In the genomic region with DNA sequence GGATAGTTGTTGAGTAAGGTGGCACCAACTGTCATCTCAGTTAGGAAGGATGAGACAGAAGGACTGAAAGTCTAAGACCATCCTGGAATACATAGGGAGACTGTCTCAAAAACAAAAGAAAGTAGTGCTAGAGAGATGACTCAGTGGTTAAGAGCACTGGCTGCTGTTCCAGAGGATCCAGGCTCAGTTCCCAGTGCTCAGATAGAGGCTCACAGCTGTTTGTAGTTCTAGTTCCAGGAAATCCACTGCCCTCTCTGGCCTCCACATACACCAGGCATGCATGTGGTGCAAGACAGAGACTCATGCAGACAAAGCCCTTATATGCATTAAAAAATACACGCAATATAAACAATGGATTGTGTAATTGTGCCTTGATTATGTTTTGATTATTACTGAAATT, we compare ENCODE assay signal across 30 mouse cellular contexts.
"Had no signal": no experiment of that assay in that cellular context is flagged by ENCODE, and none has a peak within 500 bp of the region (broad histone marks: within the 10 kb centered on the region; RNA-seq: fewer than 3 reads in every experiment).

No protein-coding gene starts in this region.

- H3K4me2 ChIP-seq: limb, embryonic 12.5 days; limb, embryonic 13.5 days; limb, embryonic 15.5 days; liver, embryonic 11.5 days; liver, embryonic 12.5 days; liver, embryonic 13.5 days; liver, embryonic 15.5 days; lung, embryonic 14.5 days; lung, embryonic 15.5 days; midbrain, embryonic 11.5 days; midbrain, embryonic 12.5 days; midbrain, embryonic 13.5 days; midbrain, embryonic 15.5 days; neural tube, embryonic 12.5 days had no signal

- DNase-seq: left cerebral cortex, postnatal 4 days; liver; liver, embryonic 13.5 days; liver, postnatal 0 days; lung, adult 18-20 months; lung, embryonic 14.5 days; lung, postnatal 10 days; lung, postnatal 14 days; lung, postnatal 36 days; lung, postnatal 4 days; midbrain, embryonic 14.5 days had no signal

- ATAC-seq: liver, embryonic 12.5 days; liver, postnatal 0 days; midbrain, embryonic 13.5 days; midbrain, embryonic 15.5 days; midbrain, embryonic 16.5 days had no signal

- H3K4me1 ChIP-seq: limb, embryonic 13.5 days; liver, embryonic 12.5 days; liver, embryonic 13.5 days; liver, embryonic 15.5 days; lung, embryonic 15.5 days; megakaryocyte, embryonic 14.5 days; midbrain, embryonic 10.5 days; midbrain, embryonic 12.5 days; midbrain, embryonic 13.5 days; midbrain, embryonic 15.5 days; neural tube, embryonic 12.5 days had no signal

- H3K9me3 ChIP-seq: limb, embryonic 10.5 days; limb, embryonic 15.5 days; liver, embryonic 13.5 days; liver, embryonic 15.5 days; lung, embryonic 15.5 days; midbrain, embryonic 10.5 days; midbrain, embryonic 15.5 days; neural tube, embryonic 12.5 days had no signal

- H3K27me3 ChIP-seq: limb, embryonic 12.5 days; limb, embryonic 13.5 days; limb, embryonic 15.5 days; liver, embryonic 12.5 days; liver, embryonic 13.5 days; liver, embryonic 15.5 days; lung, embryonic 15.5 days; megakaryocyte, embryonic 14.5 days; midbrain, embryonic 12.5 days; midbrain, embryonic 13.5 days; midbrain, embryonic 15.5 days; neural tube, embryonic 12.5 days had no signal

- H3K36me3 ChIP-seq: limb, embryonic 10.5 days; limb, embryonic 12.5 days; limb, embryonic 13.5 days; limb, embryonic 15.5 days; liver, embryonic 12.5 days; liver, embryonic 13.5 days; liver, embryonic 15.5 days; lung, embryonic 15.5 days; midbrain, embryonic 10.5 days; midbrain, embryonic 12.5 days; midbrain, embryonic 13.5 days; midbrain, embryonic 15.5 days; neural tube, embryonic 12.5 days had no signal

- H3K4me3 ChIP-seq: limb, embryonic 10.5 days; limb, embryonic 12.5 days; limb, embryonic 13.5 days; limb, embryonic 15.5 days; liver, embryonic 12.5 days; liver, embryonic 13.5 days; liver, embryonic 15.5 days; lung, embryonic 15.5 days; megakaryocyte, embryonic 14.5 days; midbrain, embryonic 10.5 days; midbrain, embryonic 12.5 days; midbrain, embryonic 13.5 days; midbrain, embryonic 15.5 days; myocyte; neural tube, embryonic 12.5 days had no signal

- H3K27ac ChIP-seq: limb, embryonic 10.5 days; limb, embryonic 12.5 days; limb, embryonic 13.5 days; limb, embryonic 15.5 days; liver, embryonic 12.5 days; liver, embryonic 13.5 days; liver, embryonic 14.5 days; liver, embryonic 15.5 days; lung, embryonic 15.5 days; macrophage; midbrain, embryonic 10.5 days; midbrain, embryonic 12.5 days; midbrain, embryonic 13.5 days; midbrain, embryonic 15.5 days; neural tube, embryonic 12.5 days had no signal

- H3K9ac ChIP-seq: limb, embryonic 12.5 days; limb, embryonic 13.5 days; limb, embryonic 15.5 days; liver, embryonic 12.5 days; liver, embryonic 13.5 days; liver, embryonic 14.5 days; liver, embryonic 15.5 days; liver, postnatal 0 days; lung, embryonic 14.5 days; lung, embryonic 15.5 days; midbrain, embryonic 12.5 days; midbrain, embryonic 13.5 days; midbrain, embryonic 15.5 days; neural tube, embryonic 12.5 days had no signal
